Mouse (Mus musculus) C2C12 (cell line): ENCODE measurements around the gene 2610318N02Rik.

Source experiments
- CTCF ChIP-seq: IDR thresholded peaks from one replicate; pipeline ENCODE4 v1.5.1; 2011; ENCODE audit not compliant: control insufficient read depth, insufficient read depth, insufficient read length
- FOSL1 ChIP-seq: IDR thresholded peaks from one replicate; pipeline ENCODE4 v1.8.0; 2011; ENCODE audit warnings: mild to moderate bottlenecking, low read length; ENCODE audit not compliant: poor library complexity, insufficient read depth, severe bottlenecking
- MAX ChIP-seq: IDR thresholded peaks from one replicate; pipeline ENCODE4 v1.6.1; 2011; ENCODE audit warnings: mild to moderate bottlenecking, control low read depth
- MYOD1 ChIP-seq: IDR thresholded peaks from one replicate; pipeline ENCODE4 v1.6.1; 2011; ENCODE audit warnings: low read depth; ENCODE audit not compliant: control insufficient read depth, insufficient read length
- USF1 ChIP-seq: IDR thresholded peaks from one replicate; pipeline ENCODE4 v1.6.1; 2011; ENCODE audit warnings: low read depth, mild to moderate bottlenecking, control low read depth, moderate library complexity

- TF ChIP-seq CTCF (no peak), MAX (no peak), USF1 (no peak), MYOD1 (no peak), FOSL1 (no peak)
Observed at GRCm38 (mm10) chr16:17144339-17144738, 19.4 kb upstream of the 2610318N02Rik start, which contains the start of gene Ydjc.
